Mouse (Mus musculus) liver, embryonic 14.5 days (tissue): ENCODE data around the gene C3. TPM values are rescaled to one million over a fixed set of nuclear protein-coding genes. Genes with fewer than 3 reads are reported as not detected.

Experiments used
- ATAC-seq: fragments of 200-750 bp; cut with Nextera tagmentation; 2 replicates; pipeline ENCODE4 v1.8.0; 2017; ENCODE audit warnings: moderate number of reproducible peaks, mild to moderate bottlenecking, moderate library complexity; ENCODE audit not compliant: insufficient read depth
- DNase-seq, 3 experiments: peaks; one replicate each; pipeline ENCODE4 v3.0.0-alpha.2; 2012 to 2013; ENCODE audit warnings: low read depth in 3 of 3, low spot score in 3 of 3
- H3K27ac ChIP-seq: fragments of 300-500 bp; sonication (generic); 2 replicates; pipeline ENCODE4 v1.5.1; 2014; ENCODE audit warnings: moderate library complexity, mild to moderate bottlenecking, control low read depth, inconsistent platforms
- H3K27me3 ChIP-seq: fragments of 300-500 bp; sonication (generic); 2 replicates; pipeline ENCODE4 v1.6.1; 2014; ENCODE audit warnings: mild to moderate bottlenecking, low read length, moderate library complexity; ENCODE audit not compliant: control insufficient read depth, insufficient read depth
- H3K36me3 ChIP-seq: fragments of 300-500 bp; sonication (generic); replicated peaks from 2 replicates; pipeline ENCODE4 v1.6.1; 2014; ENCODE audit warnings: low read depth; ENCODE audit not compliant: control insufficient read depth, insufficient read depth
- H3K4me1 ChIP-seq, 2 experiments: fragments of 200-500 bp in 1 of 2; fragments of 300-500 bp in 1 of 2; sonication (generic) in 1 of 2; replicated peaks; 2 replicates each; pipeline ENCODE4 v1.6.1; 2012 to 2014; ENCODE audit warnings: antibody characterized with exemption in 1 of 2, inconsistent platforms in 1 of 2, low read length in 1 of 2; ENCODE audit not compliant: control insufficient read depth in 2 of 2, insufficient read depth in 2 of 2
- H3K4me2 ChIP-seq: fragments of 300-500 bp; sonication (generic); 2 replicates; pipeline ENCODE4 v1.6.1; 2014; ENCODE audit warnings: low read depth, mild to moderate bottlenecking, control low read depth, moderate library complexity
- H3K4me3 ChIP-seq, 2 experiments: fragments of 200-500 bp in 1 of 2; fragments of 300-500 bp in 1 of 2; sonication (generic) in 1 of 2; 2 replicates each; pipeline ENCODE4 v1.5.1; 2012 to 2014; ENCODE audit warnings: low read depth in 2 of 2, low read length in 2 of 2, mild to moderate bottlenecking in 2 of 2, control low read depth in 1 of 2, inconsistent platforms in 1 of 2, moderate library complexity in 1 of 2; ENCODE audit not compliant: insufficient read depth in 1 of 2
- H3K9ac ChIP-seq: fragments of 300-500 bp; sonication (generic); replicated peaks from 2 replicates; pipeline ENCODE4 v1.6.1; 2014; ENCODE audit warnings: mild to moderate bottlenecking, control low read depth, moderate library complexity
- H3K9me3 ChIP-seq: fragments of 300-500 bp; sonication (generic); 2 replicates; pipeline ENCODE4 v1.6.1; 2016; ENCODE audit warnings: low read length, mixed read lengths; ENCODE audit not compliant: control insufficient read depth
- CTCF ChIP-seq: IDR thresholded peaks from 2 replicates; pipeline ENCODE4 v1.5.1; 2016; ENCODE audit warnings: antibody characterized with exemption, low read depth, control low read depth
- EP300 ChIP-seq: IDR thresholded peaks from 2 replicates; pipeline ENCODE4 v1.6.1; 2016; ENCODE audit warnings: antibody characterized with exemption, low read depth
- WGBS: fragments of 180-500 bp; shearing (Covaris S2); extraction: QIAGEN DNeasy Blood & Tissue Kit; methylation state at CpG from one replicate; pipeline ENCODE4 v1.1.7; 2014; ENCODE audit not compliant: insufficient replicate concordance; 5-methylcytosine and 5-hydroxymethylcytosine counted together
- polyA plus RNA-seq, 2 experiments: library from polyadenylated mRNA; depleted of rRNA in 1 of 2; stranded (reverse) in 1 of 2; unstranded in 1 of 2; fragments of >200 nt; fragmentation: Nextera tagmentation in 1 of 2; extraction: Ambion mirVana in 1 of 2; gene quantifications; 2 replicates each; pipeline versions ENCODE4 v1.2.1 to v1.2.3; 2012 to 2014

C3 gene
- polyA plus RNA-seq, 2 experiments = 205 to 240 TPM

DNA sequence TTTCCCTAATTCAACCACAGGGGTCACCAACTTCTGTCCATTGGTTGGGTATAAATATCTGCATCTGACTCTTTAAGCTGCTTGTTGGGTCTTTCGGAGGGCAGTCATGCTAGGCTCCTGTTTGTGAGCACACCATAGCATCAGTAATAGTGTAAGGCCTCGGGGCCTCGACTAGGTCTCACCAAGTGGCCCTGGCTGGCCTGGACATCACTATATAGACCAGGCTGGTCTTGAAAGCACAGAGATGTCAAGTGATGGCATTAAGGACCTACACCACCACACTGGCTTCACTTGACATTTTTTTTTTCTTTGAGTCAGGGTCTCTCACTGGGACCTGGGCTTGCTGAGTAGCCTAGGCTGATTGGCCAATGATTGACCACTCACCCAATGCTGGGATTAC, 30.3 kb upstream of the C3 start:
- no peak overlapping the region for H3K27ac ChIP-seq
- DNase-seq (no peak), ATAC-seq (no peak)
- H3K4me2 ChIP-seq = no peak overlapping the region
- H3K4me1 ChIP-seq = no peaks in the 10 kb centered on the region
- no peaks in the 10 kb centered on the region for H3K9me3 ChIP-seq
- H3K4me3 ChIP-seq = no peak overlapping the region
- TF ChIP-seq EP300 (no peak), CTCF (no peak)
- no peaks in the 10 kb centered on the region for H3K27me3 ChIP-seq
- H3K36me3 ChIP-seq = no peaks in the 10 kb centered on the region
- H3K9ac ChIP-seq = no peak overlapping the region
- whole genome bisulfite sequencing = 74% methylated on average over 3 of the region's 3 CpGs

DNA sequence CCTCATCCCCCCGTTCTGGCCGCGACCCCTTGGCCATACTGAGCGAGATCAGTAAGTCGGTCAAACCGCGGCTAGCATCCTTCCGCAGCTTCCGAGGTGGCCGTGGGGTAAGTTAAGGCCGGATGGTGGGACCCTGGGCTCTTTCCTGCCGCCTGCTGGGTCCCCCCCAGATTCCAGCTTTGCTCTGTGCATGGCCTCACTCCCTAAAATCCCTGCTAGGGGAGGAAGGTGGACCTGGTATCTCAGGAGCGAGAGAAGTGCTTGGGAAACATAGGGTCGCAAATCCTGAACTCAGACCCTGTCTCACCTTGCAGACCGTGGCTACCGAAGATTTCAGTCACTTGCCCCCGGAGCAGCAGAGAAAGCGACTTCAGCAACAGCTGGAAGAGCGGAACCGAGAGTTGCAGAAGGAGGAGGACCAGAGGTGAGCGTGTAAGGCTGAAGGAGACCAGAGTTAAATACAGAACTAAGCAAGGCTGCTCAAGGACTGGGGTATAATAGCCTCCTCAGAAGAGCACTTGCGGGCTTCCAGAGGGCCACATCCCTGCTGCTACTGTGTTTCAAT, 29.1 kb upstream of the C3 start:
- 81% methylated on average over 22 of the region's 22 CpGs for WGBS
- Histone ChIP-seq H3K36me3 (no peaks in the 10 kb centered on the region), H3K9me3 (no peaks in the 10 kb centered on the region), H3K4me2 (no peak overlapping the region), H3K27me3 (no peaks in the 10 kb centered on the region), H3K27ac (no peak overlapping the region), H3K4me1 (no peaks in the 10 kb centered on the region), H3K4me3 (no peak overlapping the region), H3K9ac (no peak overlapping the region)
- ATAC-seq (no peak), DNase-seq (no peak)
- TF ChIP-seq CTCF = no peak
- TF ChIP-seq EP300 = no peak

DNA sequence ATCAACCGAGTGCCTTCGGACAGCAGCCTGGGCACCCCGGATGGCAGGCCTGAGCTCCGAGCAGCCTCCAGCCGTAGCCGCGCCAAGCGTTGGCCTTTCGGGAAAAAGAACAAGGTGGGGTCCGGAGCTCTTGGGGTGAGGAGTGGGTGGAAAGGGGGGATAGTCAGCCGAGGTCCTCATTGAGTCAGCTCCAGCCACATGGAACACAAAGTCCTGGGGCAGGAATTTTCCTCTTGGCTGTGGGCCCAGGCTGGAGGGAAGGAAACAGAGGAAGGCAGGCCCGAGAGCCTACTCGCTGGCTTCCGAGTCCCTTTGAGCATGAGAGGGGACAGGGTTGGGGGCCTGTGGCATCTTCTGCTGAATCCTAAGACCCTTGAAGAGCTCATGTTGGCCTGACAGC, 27.4 kb upstream of the C3 start:
- Histone ChIP-seq H3K9me3 (no peaks in the 10 kb centered on the region), H3K27ac (no peak overlapping the region), H3K4me3 (no peak overlapping the region), H3K27me3 (peaks cover 1% of the 10 kb centered on the region; the same call in 1 of the 2 replicates), H3K4me1 (0 out of 4 replicates have a peak, but pooled peaks cover 0 to 2% of the 10 kb centered on the region in 2 experiments), H3K4me2 (no peak overlapping the region), H3K36me3 (no peaks in the 10 kb centered on the region), H3K9ac (no peak overlapping the region)
- no peak for ATAC-seq
- TF ChIP-seq CTCF = no peak
- no peak for TF ChIP-seq EP300
- no peak for DNase-seq
- WGBS = 78% methylated on average over 14 of the region's 14 CpGs

DNA sequence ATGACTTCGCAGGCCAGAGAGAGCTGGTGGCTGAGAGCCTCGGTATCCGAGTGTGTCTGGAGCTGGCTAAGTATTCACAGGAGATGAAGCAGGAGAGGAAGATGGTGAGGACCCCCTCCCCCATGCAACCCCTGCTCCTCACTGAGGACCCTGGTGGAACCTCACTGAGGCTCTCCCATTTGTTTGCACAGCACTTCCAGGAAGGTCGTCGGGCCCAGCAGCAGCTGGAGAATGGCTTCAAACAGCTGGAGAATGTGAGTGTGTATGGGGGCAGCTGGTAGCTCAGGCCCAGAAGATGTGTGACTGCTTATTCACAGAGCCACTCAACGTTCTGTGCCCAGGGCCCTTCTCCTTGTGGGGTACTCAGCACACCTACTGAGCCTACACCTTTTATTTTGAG, 25.4 kb upstream of the C3 start:
- ATAC-seq (no peak), DNase-seq (no peak)
- 54% methylated on average over 6 of the region's 6 CpGs for WGBS
- TF ChIP-seq EP300 = no peak
- TF ChIP-seq CTCF = no peak
- no peak overlapping the region for H3K9ac ChIP-seq
- no peaks in the 10 kb centered on the region for H3K36me3 ChIP-seq
- peaks cover 2% of the 10 kb centered on the region; the same call in 1 of the 2 replicates for H3K27me3 ChIP-seq
- H3K4me1 ChIP-seq = peaks cover 7 to 9% of the 10 kb centered on the region in 2 experiments
- H3K4me3 ChIP-seq = no peak overlapping the region
- no peak overlapping the region for H3K27ac ChIP-seq
- H3K4me2 ChIP-seq = no peak overlapping the region
- H3K9me3 ChIP-seq = no peaks in the 10 kb centered on the region

DNA sequence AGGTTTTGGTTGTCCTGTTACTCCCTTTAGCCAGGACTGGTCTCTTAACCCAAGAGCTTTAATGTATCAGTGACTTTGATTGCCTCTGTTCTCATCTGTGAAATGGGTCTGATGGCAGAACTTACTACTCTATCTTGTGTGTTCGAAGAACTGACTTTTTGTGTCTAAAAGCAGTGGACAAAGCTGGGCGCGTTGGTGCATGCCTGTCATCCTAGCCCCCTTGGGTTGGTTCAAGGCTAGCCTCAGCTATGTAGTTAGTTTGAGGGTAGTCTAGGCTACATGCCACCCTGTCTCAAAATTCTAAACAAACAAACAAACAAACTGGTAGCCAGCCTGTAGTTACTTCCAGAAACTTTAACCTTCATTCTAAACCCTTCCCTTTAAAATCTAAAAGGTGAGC, 23.5 kb upstream of the C3 start:
- Histone ChIP-seq H3K4me2 (no peak overlapping the region), H3K4me1 (peaks cover 7 to 13% of the 10 kb centered on the region in 2 experiments), H3K9me3 (no peaks in the 10 kb centered on the region), H3K27me3 (peaks cover 2% of the 10 kb centered on the region; the same call in 1 of the 2 replicates), H3K27ac (no peak overlapping the region), H3K9ac (no peak overlapping the region), H3K36me3 (no peaks in the 10 kb centered on the region), H3K4me3 (no peak overlapping the region)
- TF ChIP-seq EP300 (no peak), CTCF (no peak)
- no peak for ATAC-seq
- WGBS = 79% methylated on average over 3 of the region's 3 CpGs
- DNase-seq = no peak
